Mouse (Mus musculus): ENCODE data around the gene Ksr1. TPM values are rescaled to one million over a fixed set of nuclear protein-coding genes. Genes with fewer than 3 reads are reported as not detected.

The Ksr1 gene
- polyA plus RNA-seq, 1 experiment from 2014 or later = 3.8 TPM

GRCm38 (mm10) chr11:79137245-79137644, 9.0 kb downstream of the Ksr1 start:
- Histone ChIP-seq H3K27ac (ENCODE audit: low read length) (no peak overlapping the region), H3K36me3 (ENCODE audit: control insufficient read depth, insufficient read depth, low read length) (no peaks in the 10 kb centered on the region), H3K27me3 (ENCODE audit: control insufficient read depth, insufficient read depth, low read length) (no peaks in the 10 kb centered on the region), H3K4me3 (ENCODE audit: low read depth, low read length) (no peak overlapping the region), H3K4me1 (ENCODE audit: control insufficient read depth, insufficient read depth, low read length) (peaks cover 22% of the 10 kb centered on the region), H3K4me2 (replicated peaks; ENCODE audit: low read depth, low read length) (no peak overlapping the region), H3K9me3 (ENCODE audit: control insufficient read depth, low read depth, low read length) (no peaks in the 10 kb centered on the region; the same call in 1 of the 2 replicates), H3K9ac (replicated peaks; ENCODE audit: low read depth, low read length) (no peak overlapping the region)
- WGBS = 86% methylated on average over 5 of the region's 5 CpGs
- ATAC-seq (ENCODE audit: insufficient number of reproducible peaks, insufficient read depth, low FRiP score, low read depth) = no peak

- WGBS = 37% methylated on average over 7 of the region's 7 CpGs
- no peak overlapping the region for H3K4me3 ChIP-seq (ENCODE audit: low read depth, low read length)
- no peaks in the 10 kb centered on the region for H3K36me3 ChIP-seq (ENCODE audit: control insufficient read depth, insufficient read depth, low read length)
- H3K4me1 ChIP-seq (ENCODE audit: control insufficient read depth, insufficient read depth, low read length) = peaks cover 11% of the 10 kb centered on the region; the same call in 1 of the 2 replicates
- H3K9ac ChIP-seq (replicated peaks; ENCODE audit: low read depth, low read length) = no peak overlapping the region
- H3K27ac ChIP-seq (ENCODE audit: low read length) = peak overlapping the region; percentile 23; the same call in 1 of the 2 replicates
- ATAC-seq (ENCODE audit: insufficient number of reproducible peaks, insufficient read depth, low FRiP score, low read depth) = no peak
- no peaks in the 10 kb centered on the region; the same call in 1 of the 2 replicates for H3K9me3 ChIP-seq (ENCODE audit: control insufficient read depth, low read depth, low read length)
- H3K4me2 ChIP-seq (replicated peaks; ENCODE audit: low read depth, low read length) = no peak overlapping the region
- no peaks in the 10 kb centered on the region for H3K27me3 ChIP-seq (ENCODE audit: control insufficient read depth, insufficient read depth, low read length)
Observed at GRCm38 (mm10) chr11:79135685-79136360, 10.4 kb downstream of the Ksr1 start.

GRCm38 (mm10) chr11:79135105-79135503, 11.1 kb downstream of the Ksr1 start:
- Histone ChIP-seq H3K4me3 (ENCODE audit: low read depth, low read length) (no peak overlapping the region), H3K4me2 (replicated peaks; ENCODE audit: low read depth, low read length) (no peak overlapping the region), H3K27me3 (ENCODE audit: control insufficient read depth, insufficient read depth, low read length) (no peaks in the 10 kb centered on the region), H3K36me3 (ENCODE audit: control insufficient read depth, insufficient read depth, low read length) (no peaks in the 10 kb centered on the region), H3K27ac (ENCODE audit: low read length) (no peak overlapping the region), H3K9me3 (ENCODE audit: control insufficient read depth, low read depth, low read length) (no peaks in the 10 kb centered on the region; the same call in 1 of the 2 replicates), H3K9ac (replicated peaks; ENCODE audit: low read depth, low read length) (no peak overlapping the region), H3K4me1 (ENCODE audit: control insufficient read depth, insufficient read depth, low read length) (peaks cover 11% of the 10 kb centered on the region; the same call in 1 of the 2 replicates)
- 98% methylated on average over 13 of the region's 13 CpGs for whole genome bisulfite sequencing
- ATAC-seq (ENCODE audit: insufficient number of reproducible peaks, insufficient read depth, low FRiP score, low read depth) = no peak

GRCm38 (mm10) chr11:79134416-79135104, 11.6 kb downstream of the Ksr1 start:
- H3K36me3 ChIP-seq (ENCODE audit: control insufficient read depth, insufficient read depth, low read length) = no peaks in the 10 kb centered on the region
- no peak overlapping the region for H3K9ac ChIP-seq (replicated peaks; ENCODE audit: low read depth, low read length)
- no peak overlapping the region for H3K4me3 ChIP-seq (ENCODE audit: low read depth, low read length)
- no peak for ATAC-seq (ENCODE audit: insufficient number of reproducible peaks, insufficient read depth, low FRiP score, low read depth)
- H3K4me2 ChIP-seq (replicated peaks; ENCODE audit: low read depth, low read length) = no peak overlapping the region
- H3K9me3 ChIP-seq (ENCODE audit: control insufficient read depth, low read depth, low read length) = no peaks in the 10 kb centered on the region; the same call in 1 of the 2 replicates
- WGBS = 76% methylated on average over 13 of the region's 13 CpGs
- H3K27me3 ChIP-seq (ENCODE audit: control insufficient read depth, insufficient read depth, low read length) = no peaks in the 10 kb centered on the region
- H3K27ac ChIP-seq (ENCODE audit: low read length) = no peak overlapping the region
- H3K4me1 ChIP-seq (ENCODE audit: control insufficient read depth, insufficient read depth, low read length) = peaks cover 11% of the 10 kb centered on the region; the same call in 1 of the 2 replicates

- Histone ChIP-seq H3K9ac (replicated peaks; ENCODE audit: low read depth, low read length) (no peak overlapping the region), H3K9me3 (ENCODE audit: control insufficient read depth, low read depth, low read length) (no peaks in the 10 kb centered on the region; the same call in 1 of the 2 replicates), H3K27me3 (ENCODE audit: control insufficient read depth, insufficient read depth, low read length) (no peaks in the 10 kb centered on the region), H3K4me2 (replicated peaks; ENCODE audit: low read depth, low read length) (no peak overlapping the region), H3K4me3 (ENCODE audit: low read depth, low read length) (no peak overlapping the region), H3K36me3 (ENCODE audit: control insufficient read depth, insufficient read depth, low read length) (no peaks in the 10 kb centered on the region), H3K4me1 (ENCODE audit: control insufficient read depth, insufficient read depth, low read length) (peaks cover 11% of the 10 kb centered on the region; the same call in 1 of the 2 replicates), H3K27ac (ENCODE audit: low read length) (no peak overlapping the region)
- WGBS = 81% methylated on average over 9 of the region's 9 CpGs
- no peak for ATAC-seq (ENCODE audit: insufficient number of reproducible peaks, insufficient read depth, low FRiP score, low read depth)
Observed at GRCm38 (mm10) chr11:79133961-79134360, 12.2 kb downstream of the Ksr1 start.

GRCm38 (mm10) chr11:79133051-79133450, 13.2 kb downstream of the Ksr1 start:
- no peaks in the 10 kb centered on the region for H3K27me3 ChIP-seq (ENCODE audit: control insufficient read depth, insufficient read depth, low read length)
- no peak overlapping the region for H3K4me3 ChIP-seq (ENCODE audit: low read depth, low read length)
- H3K4me2 ChIP-seq (replicated peaks; ENCODE audit: low read depth, low read length) = no peak overlapping the region
- 74% methylated on average over 5 of the region's 5 CpGs for WGBS
- no peak overlapping the region for H3K9ac ChIP-seq (replicated peaks; ENCODE audit: low read depth, low read length)
- H3K4me1 ChIP-seq (ENCODE audit: control insufficient read depth, insufficient read depth, low read length) = peaks cover 11% of the 10 kb centered on the region; the same call in 1 of the 2 replicates
- H3K9me3 ChIP-seq (ENCODE audit: control insufficient read depth, low read depth, low read length) = no peaks in the 10 kb centered on the region; the same call in 1 of the 2 replicates
- no peak overlapping the region for H3K27ac ChIP-seq (ENCODE audit: low read length)
- H3K36me3 ChIP-seq (ENCODE audit: control insufficient read depth, insufficient read depth, low read length) = no peaks in the 10 kb centered on the region
- no peak for ATAC-seq (ENCODE audit: insufficient number of reproducible peaks, insufficient read depth, low FRiP score, low read depth)

- H3K4me3 ChIP-seq (ENCODE audit: low read depth, low read length) = no peak overlapping the region
- ATAC-seq (ENCODE audit: insufficient number of reproducible peaks, insufficient read depth, low FRiP score, low read depth) = peak; percentile 42; the same call in 1 of the 2 replicates
- no peaks in the 10 kb centered on the region for H3K36me3 ChIP-seq (ENCODE audit: control insufficient read depth, insufficient read depth, low read length)
- no peak overlapping the region for H3K4me2 ChIP-seq (replicated peaks; ENCODE audit: low read depth, low read length)
- no peaks in the 10 kb centered on the region; the same call in 1 of the 2 replicates for H3K9me3 ChIP-seq (ENCODE audit: control insufficient read depth, low read depth, low read length)
- no peak overlapping the region for H3K27ac ChIP-seq (ENCODE audit: low read length)
- peaks cover 11% of the 10 kb centered on the region; the same call in 1 of the 2 replicates for H3K4me1 ChIP-seq (ENCODE audit: control insufficient read depth, insufficient read depth, low read length)
- 45% methylated on average over 9 of the region's 9 CpGs for WGBS
- H3K27me3 ChIP-seq (ENCODE audit: control insufficient read depth, insufficient read depth, low read length) = no peaks in the 10 kb centered on the region
- no peak overlapping the region for H3K9ac ChIP-seq (replicated peaks; ENCODE audit: low read depth, low read length)
Observed at GRCm38 (mm10) chr11:79131949-79132411, 14.2 kb downstream of the Ksr1 start.

- no peaks in the 10 kb centered on the region for H3K36me3 ChIP-seq (ENCODE audit: control insufficient read depth, insufficient read depth, low read length)
- 70% methylated on average over 13 of the region's 13 CpGs for WGBS
- H3K4me2 ChIP-seq (replicated peaks; ENCODE audit: low read depth, low read length) = no peak overlapping the region
- no peak overlapping the region for H3K27ac ChIP-seq (ENCODE audit: low read length)
- no peak for ATAC-seq (ENCODE audit: insufficient number of reproducible peaks, insufficient read depth, low FRiP score, low read depth)
- H3K4me1 ChIP-seq (ENCODE audit: control insufficient read depth, insufficient read depth, low read length) = no peaks in the 10 kb centered on the region
- no peak overlapping the region for H3K9ac ChIP-seq (replicated peaks; ENCODE audit: low read depth, low read length)
- no peaks in the 10 kb centered on the region for H3K9me3 ChIP-seq (ENCODE audit: control insufficient read depth, low read depth, low read length)
- H3K27me3 ChIP-seq (ENCODE audit: control insufficient read depth, insufficient read depth, low read length) = no peaks in the 10 kb centered on the region
- H3K4me3 ChIP-seq (ENCODE audit: low read depth, low read length) = no peak overlapping the region
Observed at GRCm38 (mm10) chr11:79129388-79130356, 16.5 kb downstream of the Ksr1 start.

Data from stomach, embryonic 14.5 days (tissue).